Mouse (Mus musculus) hindbrain, embryonic 11.5 days (tissue): ENCODE measurements around the gene Alkbh8. TPM values are rescaled to one million over a fixed set of nuclear protein-coding genes. Genes with fewer than 3 reads are reported as not detected.

Source experiments
- polyA plus RNA-seq: library from polyadenylated mRNA; unstranded; fragments of >200 nt; fragmentation: Nextera tagmentation; extraction: Ambion mirVana; gene quantifications from 2 replicates; pipeline ENCODE4 v1.2.1, GENCODE M21; 2014

Gene Alkbh8
- polyA plus RNA-seq, 1 experiment from 2014 or later: 43.6 TPM

Other genes with a start within 250 kb of the Alkbh8 start
- 13.1 and 21.0 TPM in 2 replicates for gene Cwf19l2, start 68.5 kb downstream of the Alkbh8 start, polyA plus RNA-seq
- 3.3 and 6.3 TPM in 2 replicates for gene Gucy1a2, start 197.6 kb downstream of the Alkbh8 start, polyA plus RNA-seq